Mouse (Mus musculus): ENCODE results near the gene Ndufa7. TPM values are rescaled to one million over a fixed set of nuclear protein-coding genes. Genes with fewer than 3 reads are reported as not detected.
A peak's percentile ranks its signal among the peaks of the same experiment; 100 is the strongest.
"Not testable (repeated sequence)": the region's sequence is repeated elsewhere in the genome, so short reads cannot be mapped to it uniquely, and the experiment has no call there.

Ndufa7 gene
- polyA plus RNA-seq, 1 experiment from 2014 or later, result 482 TPM

DNA sequence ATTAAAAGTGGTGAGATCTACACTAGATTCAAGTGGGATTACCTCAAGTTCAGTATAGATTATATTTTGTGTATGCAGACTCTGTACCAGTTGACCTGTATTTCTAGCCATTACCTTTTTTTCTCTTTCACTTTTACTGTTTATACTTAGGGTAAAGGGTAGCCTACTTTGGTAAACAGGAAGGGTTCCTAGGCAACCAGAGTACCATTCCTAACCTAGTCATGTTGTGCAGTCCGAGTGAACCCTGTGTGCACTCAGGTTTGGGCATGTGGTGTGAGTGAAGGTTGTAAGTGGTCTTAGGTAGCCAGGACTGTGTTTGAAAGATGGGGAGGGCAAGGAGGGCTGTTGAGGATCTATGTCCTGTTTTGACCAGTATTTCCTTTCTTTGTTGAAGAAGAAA lies 27.0 kb downstream of the Ndufa7 start:
- H3K4me3 ChIP-seq, result no peak overlapping the region
- H3K36me3 ChIP-seq, result peaks cover 18% of the 10 kb centered on the region
- DNase-seq (ENCODE audit: low spot score), result no peak
- H3K27ac ChIP-seq, result no peak overlapping the region
- H3K27me3 ChIP-seq (ENCODE audit: insufficient read depth, poor library complexity, severe bottlenecking), result no peaks in the 10 kb centered on the region
- H3K9me3 ChIP-seq, result no peaks in the 10 kb centered on the region
- WGBS, result 59% methylated on average over 1 of the region's 1 CpGs
- H3K4me1 ChIP-seq, result 0 out of 2 replicates have a peak, but pooled peaks cover 6% of the 10 kb centered on the region

DNA sequence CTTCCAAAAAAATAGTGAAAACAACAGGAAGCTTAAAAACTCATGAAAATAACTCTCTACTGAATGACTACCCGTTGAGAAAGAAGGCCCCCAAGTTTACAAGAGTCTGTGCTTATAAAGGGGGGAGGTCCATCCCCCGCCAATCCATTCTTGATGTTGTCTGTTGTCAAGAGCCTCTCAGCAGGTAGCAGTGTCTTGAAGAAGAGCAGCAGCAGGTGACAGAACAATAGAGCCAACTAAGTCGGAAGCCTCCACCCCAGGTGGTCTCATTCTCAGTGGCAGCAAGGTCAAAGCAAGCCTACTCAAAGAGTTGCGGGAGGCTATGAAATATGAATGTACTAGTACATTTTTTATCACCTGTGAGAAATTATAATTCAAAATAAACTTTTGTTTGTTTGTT lies 33.4 kb downstream of the Ndufa7 start:
- Histone ChIP-seq H3K27me3 (ENCODE audit: insufficient read depth, poor library complexity, severe bottlenecking) (no peaks in the 10 kb centered on the region), H3K4me1 (no peaks in the 10 kb centered on the region), H3K27ac (no peak overlapping the region), H3K36me3 (no peaks in the 10 kb centered on the region), H3K4me3 (no peak overlapping the region), H3K9me3 (no peaks in the 10 kb centered on the region; the same call in 1 of the 2 replicates)
- WGBS, result 75% methylated on average over 4 of the region's 4 CpGs
- DNase-seq (ENCODE audit: low spot score), result no peak

DNA sequence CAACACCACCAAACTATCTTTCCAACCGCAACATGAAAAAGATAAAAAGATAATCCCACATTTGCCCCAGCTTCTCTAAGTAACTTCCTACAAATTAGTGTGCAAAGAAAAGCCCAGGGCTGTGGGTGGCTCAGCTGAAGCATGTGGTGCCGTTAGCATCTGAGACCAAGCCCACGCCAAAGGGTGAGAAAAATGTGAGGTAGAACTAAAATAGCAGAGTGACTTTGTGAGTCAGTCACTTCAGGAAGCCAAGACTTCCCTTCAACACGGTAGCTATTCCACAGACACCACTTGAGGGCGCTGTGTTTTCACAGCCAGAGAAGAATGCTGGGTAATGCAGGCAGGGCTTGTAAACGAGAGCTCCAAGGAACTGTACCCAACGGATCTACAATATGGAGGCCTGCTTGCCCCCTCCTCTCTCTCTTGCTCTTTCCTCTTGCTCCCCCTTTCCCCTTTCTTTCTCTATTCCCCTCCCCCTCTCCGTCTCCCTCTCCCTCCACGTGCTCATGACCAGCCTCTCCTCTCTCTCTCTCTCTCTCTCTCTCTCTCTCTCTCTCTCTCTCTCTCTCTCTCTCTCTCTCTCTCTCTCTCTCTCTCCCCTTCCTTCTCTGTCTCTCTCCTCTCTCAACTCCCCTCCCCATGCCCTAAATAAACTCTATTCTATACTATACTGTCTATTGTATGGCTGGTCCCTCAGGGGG lies 41.1 kb downstream of the Ndufa7 start:
- peaks cover 6% of the 10 kb centered on the region; the same call in 1 of the 2 replicates for H3K4me1 ChIP-seq
- H3K9me3 ChIP-seq, result no peaks in the 10 kb centered on the region
- no peaks in the 10 kb centered on the region for H3K27me3 ChIP-seq (ENCODE audit: insufficient read depth, poor library complexity, severe bottlenecking)
- peak; percentile 80 for DNase-seq (ENCODE audit: low spot score)
- H3K4me3 ChIP-seq, result peak overlapping the region; percentile 15; the same call in 1 of the 2 replicates
- H3K27ac ChIP-seq, result peak overlapping the region; percentile 42; the same call in 1 of the 2 replicates
- 30% methylated on average over 9 of the region's 9 CpGs for WGBS
- no peaks in the 10 kb centered on the region for H3K36me3 ChIP-seq

DNA sequence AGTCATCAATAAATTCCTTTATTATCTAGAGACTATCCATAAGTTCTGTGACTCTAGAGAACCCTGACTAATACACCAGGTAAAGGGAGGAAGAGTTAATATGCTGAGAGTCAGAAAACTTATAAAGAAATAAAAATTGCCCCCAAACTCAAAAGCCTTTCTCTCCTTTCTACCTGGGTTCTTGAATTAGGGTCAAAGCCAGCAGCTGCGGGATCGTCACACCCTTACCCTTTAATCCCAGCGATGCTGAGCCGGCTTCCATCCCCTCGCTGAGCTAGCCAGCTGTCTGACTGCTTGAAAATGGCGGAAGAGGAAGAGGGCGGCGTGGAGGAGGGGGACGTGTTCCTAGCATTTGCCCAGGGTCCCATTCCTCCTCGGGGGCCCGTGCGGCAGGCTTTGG lies 49.2 kb downstream of the Ndufa7 start, which contains the start of gene Gm7029:
Gene Gm7029, plus strand, starts transcription at position 301 of the 400 bp plus-strand sequence.
- DNase-seq (ENCODE audit: low spot score); H3K4me1 ChIP-seq; H3K27ac ChIP-seq; H3K4me3 ChIP-seq; H3K9me3 ChIP-seq; H3K27me3 ChIP-seq (ENCODE audit: insufficient read depth, poor library complexity, severe bottlenecking): not testable (repeated sequence)
- H3K36me3 ChIP-seq, result peaks cover 32% of the 10 kb centered on the region
- WGBS, result 54% methylated on average over 4 of the region's 12 CpGs

DNA sequence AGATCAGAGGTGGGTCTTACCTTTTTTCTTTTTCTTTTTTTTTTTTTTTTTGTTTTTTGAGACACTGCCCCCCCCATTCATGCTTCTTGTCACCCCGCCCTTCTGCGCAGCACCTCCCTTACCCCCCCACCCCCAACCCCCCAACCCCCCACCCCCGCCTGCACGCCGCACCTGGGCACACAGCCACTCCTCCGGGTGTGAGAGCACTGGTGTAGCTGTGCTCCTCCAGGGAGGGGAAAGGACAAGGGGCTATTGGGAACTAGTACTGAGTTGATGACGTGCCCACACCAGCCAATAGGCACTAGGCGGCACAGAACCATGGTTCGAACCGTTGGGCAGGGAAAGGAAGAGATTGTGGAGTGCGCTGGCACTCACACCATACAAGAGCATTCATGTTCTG lies 50.0 kb downstream of the Ndufa7 start:
- 84% methylated on average over 11 of the region's 11 CpGs for WGBS

DNA sequence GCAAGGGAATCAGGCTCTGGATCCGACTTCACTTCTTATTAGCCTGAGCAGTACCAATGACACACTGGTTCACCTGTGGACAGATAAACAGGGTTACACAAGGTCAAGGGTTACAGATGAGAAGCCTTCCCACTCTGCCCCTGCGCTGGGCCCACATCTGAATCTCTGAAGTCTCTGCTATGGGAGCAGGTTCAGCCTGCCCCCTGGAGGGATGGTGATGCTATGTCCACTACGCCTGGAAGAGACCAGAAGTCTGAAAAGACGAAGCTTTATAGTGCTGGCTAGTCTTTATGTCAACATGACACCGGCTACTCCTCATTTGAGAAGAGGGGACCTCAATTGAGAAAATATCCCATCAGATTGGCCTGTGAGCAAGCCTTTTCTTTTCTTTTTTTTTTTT lies 51.4 kb downstream of the Ndufa7 start:
- not testable (repeated sequence) for H3K4me3 ChIP-seq; H3K9me3 ChIP-seq; H3K27ac ChIP-seq; H3K27me3 ChIP-seq (ENCODE audit: insufficient read depth, poor library complexity, severe bottlenecking); DNase-seq (ENCODE audit: low spot score); H3K4me1 ChIP-seq
- peaks cover 49% of the 10 kb centered on the region for H3K36me3 ChIP-seq
- 76% methylated on average over 5 of the region's 5 CpGs for WGBS

More for the DNA sequence above, 50.0 kb downstream of the Ndufa7 start:
- no peak for DNase-seq (ENCODE audit: low spot score)
- Histone ChIP-seq H3K27me3 (ENCODE audit: insufficient read depth, poor library complexity, severe bottlenecking) (no peaks in the 10 kb centered on the region), H3K9me3 (no peaks in the 10 kb centered on the region), H3K27ac (no peak overlapping the region), H3K4me1 (no peaks in the 10 kb centered on the region), H3K4me3 (no peak overlapping the region), H3K36me3 (peaks cover 40% of the 10 kb centered on the region)

DNA sequence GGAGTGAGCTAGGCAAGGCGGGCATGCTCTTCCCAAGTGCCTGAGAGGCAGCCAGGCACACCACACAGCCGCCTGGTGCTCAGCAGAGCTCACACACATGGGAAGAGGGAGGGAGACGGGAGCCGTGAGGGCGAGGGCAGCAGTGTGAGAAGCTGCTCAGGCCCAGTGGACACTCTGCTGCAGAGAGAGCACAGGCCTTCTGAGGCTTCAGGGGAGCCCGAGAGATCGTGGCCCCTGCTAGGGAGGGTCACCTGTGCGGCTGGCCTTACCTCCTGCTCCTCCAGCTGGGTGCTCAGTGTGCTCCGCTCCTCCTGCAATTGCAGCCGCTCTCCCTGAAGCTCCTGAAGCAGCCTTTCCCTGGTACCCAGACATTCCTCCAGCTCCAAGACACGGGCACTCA lies 59.9 kb downstream of the Ndufa7 start:
- peaks cover 63% of the 10 kb centered on the region for H3K36me3 ChIP-seq
- H3K27ac ChIP-seq; DNase-seq (ENCODE audit: low spot score); H3K9me3 ChIP-seq; H3K27me3 ChIP-seq (ENCODE audit: insufficient read depth, poor library complexity, severe bottlenecking); H3K4me3 ChIP-seq: not testable (repeated sequence)
- peaks cover 10% of the 10 kb centered on the region for H3K4me1 ChIP-seq
- WGBS, result 90% methylated on average over 10 of the region's 11 CpGs

DNA sequence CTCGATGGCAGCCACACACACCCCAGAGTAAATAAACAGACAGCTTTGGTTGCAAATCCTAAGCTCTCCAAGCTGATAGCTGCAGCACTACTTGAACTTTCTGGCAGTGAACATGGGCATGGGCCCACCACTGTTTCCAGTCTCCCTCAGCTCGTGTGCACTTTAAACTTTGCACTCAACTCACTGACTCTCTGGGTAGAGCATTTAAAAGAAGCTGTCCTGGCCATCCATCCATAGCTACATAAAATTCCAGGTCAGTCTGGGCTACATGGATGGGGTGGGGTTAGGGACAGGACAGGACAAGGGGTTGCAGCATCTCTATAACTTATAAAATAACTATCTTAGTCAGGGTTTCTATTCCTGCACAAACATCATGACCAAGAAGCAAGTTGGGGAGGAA lies 63.4 kb downstream of the Ndufa7 start:
- not testable (repeated sequence) for DNase-seq (ENCODE audit: low spot score); H3K27me3 ChIP-seq (ENCODE audit: insufficient read depth, poor library complexity, severe bottlenecking); H3K27ac ChIP-seq; H3K9me3 ChIP-seq; H3K4me3 ChIP-seq
- 29% methylated on average over 2 of the region's 2 CpGs for WGBS
- Histone ChIP-seq H3K36me3 (peaks cover 35% of the 10 kb centered on the region), H3K4me1 (peaks cover 11% of the 10 kb centered on the region)

Small RNA genes lying within 50 kb of the gene (microRNA-seq; reads per million reads assigned to microRNA genes)
- not detected for gene Gm27740

Other genes with a start within 250 kb of the Ndufa7 start
- 28.2 and 32.6 TPM in 2 replicates for gene Zfp414, start 195.5 kb upstream of the Ndufa7 start, polyA plus RNA-seq (2016; fragmentation: Nextera tagmentation; extraction: Ambion mirVana)
- 0.33 and 0.44 TPM in 2 replicates for gene Pram1, start 186.5 kb upstream of the Ndufa7 start, polyA plus RNA-seq (2016; fragmentation: Nextera tagmentation; extraction: Ambion mirVana)
- 281 and 336 TPM in 2 replicates for gene Hnrnpm, start 137.7 kb upstream of the Ndufa7 start, polyA plus RNA-seq (2016; fragmentation: Nextera tagmentation; extraction: Ambion mirVana)
- gene March2, start 105.9 kb upstream of the Ndufa7 start, polyA plus RNA-seq (2016; fragmentation: Nextera tagmentation; extraction: Ambion mirVana), result 65.8 and 73.1 TPM in 2 replicates
- gene Rab11b, start 64.0 kb upstream of the Ndufa7 start, polyA plus RNA-seq (2016; fragmentation: Nextera tagmentation; extraction: Ambion mirVana), result 316 and 329 TPM in 2 replicates
- gene Angptl4, start 42.7 kb upstream of the Ndufa7 start, polyA plus RNA-seq (2016; fragmentation: Nextera tagmentation; extraction: Ambion mirVana), result 7.4 and 19.8 TPM in 2 replicates
- 37.1 and 47.9 TPM in 2 replicates for gene Kank3, start 14.1 kb upstream of the Ndufa7 start, polyA plus RNA-seq (2016; fragmentation: Nextera tagmentation; extraction: Ambion mirVana)
- gene Rps28, start within 50 bp of the Ndufa7 start, polyA plus RNA-seq (2016; fragmentation: Nextera tagmentation; extraction: Ambion mirVana), result 576 and 657 TPM in 2 replicates
- gene Cd320, start 18.5 kb downstream of the Ndufa7 start, polyA plus RNA-seq (2016; fragmentation: Nextera tagmentation; extraction: Ambion mirVana), result 61.6 and 75.7 TPM in 2 replicates
- gene Gm7029, start 49.3 kb downstream of the Ndufa7 start, polyA plus RNA-seq (2016; fragmentation: Nextera tagmentation; extraction: Ambion mirVana), result not detected in 2 replicates
- gene Kifc1, start 66.1 kb downstream of the Ndufa7 start, polyA plus RNA-seq (2016; fragmentation: Nextera tagmentation; extraction: Ambion mirVana), result 3.6 and 5.2 TPM in 2 replicates
- gene Platr17, start 80.6 kb downstream of the Ndufa7 start, polyA plus RNA-seq (2016; fragmentation: Nextera tagmentation; extraction: Ambion mirVana), result 0.28 and 0.73 TPM in 2 replicates
- 46.6 and 52.9 TPM in 2 replicates for gene Daxx, start 84.8 kb downstream of the Ndufa7 start, polyA plus RNA-seq (2016; fragmentation: Nextera tagmentation; extraction: Ambion mirVana)
- 13.9 and 20.5 TPM in 2 replicates for gene Tapbp, start 91.3 kb downstream of the Ndufa7 start, polyA plus RNA-seq (2016; fragmentation: Nextera tagmentation; extraction: Ambion mirVana)
- 16.0 and 17.3 TPM in 2 replicates for gene Zbtb22, start 91.3 kb downstream of the Ndufa7 start, polyA plus RNA-seq (2016; fragmentation: Nextera tagmentation; extraction: Ambion mirVana)
- gene Rgl2, start 105.0 kb downstream of the Ndufa7 start, polyA plus RNA-seq (2016; fragmentation: Nextera tagmentation; extraction: Ambion mirVana), result 37.1 and 44.2 TPM in 2 replicates
- gene Pfdn6, start 115.8 kb downstream of the Ndufa7 start, polyA plus RNA-seq (2016; fragmentation: Nextera tagmentation; extraction: Ambion mirVana), result 161 and 198 TPM in 2 replicates
- gene Wdr46, start 116.1 kb downstream of the Ndufa7 start, polyA plus RNA-seq (2016; fragmentation: Nextera tagmentation; extraction: Ambion mirVana), result 35.8 and 48.1 TPM in 2 replicates
- 5.9 and 7.1 TPM in 2 replicates for gene B3galt4, start 126.9 kb downstream of the Ndufa7 start, polyA plus RNA-seq (2016; fragmentation: Nextera tagmentation; extraction: Ambion mirVana)
- gene Vps52, start 131.2 kb downstream of the Ndufa7 start, polyA plus RNA-seq (2016; fragmentation: Nextera tagmentation; extraction: Ambion mirVana), result 47.1 and 47.5 TPM in 2 replicates
- gene Rps18, start 131.4 kb downstream of the Ndufa7 start, polyA plus RNA-seq (2016; fragmentation: Nextera tagmentation; extraction: Ambion mirVana), result 1,115 and 1,297 TPM in 2 replicates
- gene H2-K1, start 175.8 kb downstream of the Ndufa7 start, polyA plus RNA-seq (2016; fragmentation: Nextera tagmentation; extraction: Ambion mirVana), result 13.0 and 16.2 TPM in 2 replicates
- gene Ring1, start 200.1 kb downstream of the Ndufa7 start, polyA plus RNA-seq (2016; fragmentation: Nextera tagmentation; extraction: Ambion mirVana), result 14.4 and 15.8 TPM in 2 replicates
- 32.4 and 36.4 TPM in 2 replicates for gene H2-Ke6, start 203.5 kb downstream of the Ndufa7 start, polyA plus RNA-seq (2016; fragmentation: Nextera tagmentation; extraction: Ambion mirVana)
- gene Slc39a7, start 207.1 kb downstream of the Ndufa7 start, polyA plus RNA-seq (2016; fragmentation: Nextera tagmentation; extraction: Ambion mirVana), result 160 and 180 TPM in 2 replicates
- gene Rxrb, start 207.2 kb downstream of the Ndufa7 start, polyA plus RNA-seq (2016; fragmentation: Nextera tagmentation; extraction: Ambion mirVana), result 31.4 and 40.6 TPM in 2 replicates
- 0.38 and 1.0 TPM in 2 replicates for gene Col11a2, start 214.9 kb downstream of the Ndufa7 start, polyA plus RNA-seq (2016; fragmentation: Nextera tagmentation; extraction: Ambion mirVana)

All from heart, embryonic 10.5 days (tissue).